17 mouse cellular contexts compared by ENCODE assay signal in genomic region chr4:126444528-126444927, GRCm38 (mm10).
"Had no signal": no experiment of that assay in that cellular context is flagged by ENCODE, and none has a peak within 500 bp of the region (broad histone marks: within the 10 kb centered on the region; RNA-seq: fewer than 3 reads in every experiment).

No protein-coding gene starts in this region.

- DNase-seq: lung, adult 2 months; lung, postnatal 14 days; lung, postnatal 36 days; right cerebral cortex, postnatal 14 days; thymus, adult 2 months; thymus, postnatal 25 days; thymus, postnatal 4 days had no signal

- H3K27me3 ChIP-seq: lung, embryonic 15.5 days; megakaryocyte, embryonic 14.5 days; midbrain, embryonic 13.5 days; midbrain, embryonic 15.5 days; neural tube, embryonic 12.5 days; stomach, embryonic 15.5 days had no signal

- ATAC-seq: lung, postnatal 0 days; midbrain, embryonic 13.5 days; midbrain, embryonic 15.5 days had no signal

- H3K4me3 ChIP-seq: lung, embryonic 15.5 days; megakaryocyte, embryonic 14.5 days; midbrain, embryonic 13.5 days; midbrain, embryonic 15.5 days; neural tube, embryonic 12.5 days; stomach, embryonic 15.5 days had no signal

- H3K9me3 ChIP-seq: lung, embryonic 15.5 days; megakaryocyte, embryonic 14.5 days; midbrain, embryonic 13.5 days; midbrain, embryonic 15.5 days; neural tube, embryonic 12.5 days; stomach, embryonic 15.5 days had no signal

- H3K9ac ChIP-seq: lung, embryonic 15.5 days; midbrain, embryonic 13.5 days; midbrain, embryonic 15.5 days; neural tube, embryonic 12.5 days; stomach, embryonic 15.5 days had no signal

- H3K4me2 ChIP-seq: lung, embryonic 15.5 days; midbrain, embryonic 11.5 days; midbrain, embryonic 13.5 days; midbrain, embryonic 15.5 days; neural tube, embryonic 12.5 days; stomach, embryonic 15.5 days had no signal

- H3K4me1 ChIP-seq: lung, embryonic 15.5 days; midbrain, embryonic 13.5 days; midbrain, embryonic 15.5 days; neural tube, embryonic 12.5 days; stomach, embryonic 15.5 days had no signal

- H3K27ac ChIP-seq: lung, embryonic 15.5 days; macrophage; midbrain, embryonic 13.5 days; midbrain, embryonic 15.5 days; neural tube, embryonic 12.5 days; stomach, embryonic 15.5 days; stomach, postnatal 0 days had no signal
